Mouse (Mus musculus) spleen, adult 2 months (tissue): ENCODE measurements around the gene Mthfd1. TPM values are rescaled to one million over a fixed set of nuclear protein-coding genes. Genes with fewer than 3 reads are reported as not detected.

ENCODE experiments used
- DNase-seq, 2 experiments: peaks; one replicate each; pipeline versions ENCODE4 v3.0.0 to v3.0.0-alpha.2; 2012 to 2021; ENCODE audit warnings: low spot score in 2 of 2, low read depth in 1 of 2
- H3K27ac ChIP-seq: fragments of 200-500 bp; 2 replicates; pipeline ENCODE4 v1.5.1; 2012; ENCODE audit warnings: low read length, inconsistent platforms; ENCODE audit not compliant: insufficient read depth
- H3K27me3 ChIP-seq: fragments of 200-500 bp; 2 replicates; pipeline ENCODE4 v1.6.1; 2012; ENCODE audit warnings: mild to moderate bottlenecking, moderate library complexity, low read length, inconsistent platforms; ENCODE audit not compliant: control insufficient read depth, insufficient read depth
- H3K36me3 ChIP-seq: fragments of 200-500 bp; 2 replicates; pipeline ENCODE4 v1.6.1; 2012; ENCODE audit warnings: mild to moderate bottlenecking, low read length, inconsistent platforms; ENCODE audit not compliant: control insufficient read depth, insufficient read depth
- H3K4me1 ChIP-seq: fragments of 200-500 bp; 2 replicates; pipeline ENCODE4 v1.6.1; 2011; ENCODE audit warnings: inconsistent platforms; ENCODE audit not compliant: control insufficient read depth, insufficient read depth, insufficient read length
- H3K4me3 ChIP-seq: fragments of 200-500 bp; 2 replicates; pipeline ENCODE4 v1.5.1; 2011; ENCODE audit warnings: mild to moderate bottlenecking, inconsistent platforms; ENCODE audit not compliant: insufficient read depth, insufficient read length; ENCODE audit errors: extremely low read depth
- CTCF ChIP-seq: fragments of 200-500 bp; IDR thresholded peaks from 2 replicates; pipeline ENCODE4 v1.5.1; 2011; ENCODE audit warnings: mild to moderate bottlenecking, inconsistent platforms; ENCODE audit not compliant: insufficient read depth, insufficient read length, insufficient replicate concordance; ENCODE audit errors: extremely low read depth
- POLR2A ChIP-seq: fragments of 200-500 bp; IDR thresholded peaks from 2 replicates; pipeline ENCODE4 v1.6.1; 2011; ENCODE audit warnings: low read depth, low read length, inconsistent platforms
- WGBS: fragments of 180-500 bp; shearing (Covaris S2); methylation state at CpG from one replicate; pipeline ENCODE4 v1.1.7; 2018; 5-methylcytosine and 5-hydroxymethylcytosine counted together
- polyA plus RNA-seq: library from polyadenylated mRNA; depleted of rRNA; stranded (reverse); fragments of >200 nt; gene quantifications from 2 replicates; pipeline ENCODE4 v1.2.3, GENCODE M21; 2012

Mthfd1 gene
- polyA plus RNA-seq, 1 experiment, result 17.3 TPM

- no peak overlapping the region for H3K4me3 ChIP-seq
- TF ChIP-seq CTCF (no peak), POLR2A (no peak)
- no peak overlapping the region for H3K27ac ChIP-seq
- WGBS, result 85% methylated on average over 1 of the region's 1 CpGs
- no peaks in the 10 kb centered on the region for H3K27me3 ChIP-seq
- H3K4me1 ChIP-seq, result no peaks in the 10 kb centered on the region; the same call in 1 of the 2 replicates
- H3K36me3 ChIP-seq, result no peaks in the 10 kb centered on the region
- no peak for DNase-seq
Measured at GRCm38 (mm10) chr12:76253090-76253489, 2.0 kb upstream of the Mthfd1 start.

GRCm38 (mm10) chr12:76253591-76253990 is 1.5 kb upstream of the Mthfd1 start:
- Histone ChIP-seq H3K27ac (no peak overlapping the region), H3K36me3 (no peaks in the 10 kb centered on the region), H3K4me1 (no peaks in the 10 kb centered on the region; the same call in 1 of the 2 replicates), H3K27me3 (no peaks in the 10 kb centered on the region), H3K4me3 (no peak overlapping the region)
- DNase-seq, result no peak
- TF ChIP-seq CTCF, result no peak
- no peak for TF ChIP-seq POLR2A
- 93% methylated on average over 2 of the region's 2 CpGs for WGBS

DNA sequence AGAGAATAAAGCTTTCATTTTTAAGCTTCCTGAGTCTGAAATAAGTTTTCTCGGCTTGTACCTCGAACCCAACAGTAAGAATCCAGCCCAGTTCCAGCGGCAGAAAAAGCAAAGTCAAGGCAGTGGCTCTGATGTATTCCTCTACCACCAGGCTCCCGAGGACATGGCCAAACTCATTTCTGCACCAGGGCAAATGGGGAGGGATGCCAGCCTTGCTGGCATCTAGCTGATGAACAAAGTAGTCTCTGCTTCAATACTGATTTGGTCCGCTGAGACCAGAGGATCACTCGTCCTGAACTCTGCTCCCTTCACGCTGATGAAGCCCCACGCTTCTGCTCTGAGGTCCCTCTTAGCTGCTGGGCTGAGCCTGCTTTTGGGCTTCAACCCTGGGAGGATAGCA is 1.1 kb upstream of the Mthfd1 start:
- Histone ChIP-seq H3K27me3 (no peaks in the 10 kb centered on the region), H3K4me3 (no peak overlapping the region), H3K4me1 (no peaks in the 10 kb centered on the region; the same call in 1 of the 2 replicates), H3K27ac (no peak overlapping the region), H3K36me3 (no peaks in the 10 kb centered on the region)
- WGBS, result 84% methylated on average over 8 of the region's 8 CpGs
- TF ChIP-seq CTCF, result no peak
- no peak for TF ChIP-seq POLR2A
- no peak for DNase-seq

- TF ChIP-seq CTCF (no peak), POLR2A (no peak)
- no peaks in the 10 kb centered on the region for H3K36me3 ChIP-seq
- H3K4me1 ChIP-seq, result no peaks in the 10 kb centered on the region; the same call in 1 of the 2 replicates
- peak overlapping the region; percentile 46 for H3K27ac ChIP-seq
- peak overlapping the region; percentile 78 for H3K4me3 ChIP-seq
- no peak for DNase-seq
- H3K27me3 ChIP-seq, result no peaks in the 10 kb centered on the region
- under 1% methylated on average over 11 of the region's 11 CpGs for WGBS
Measured at GRCm38 (mm10) chr12:76255499-76255875, 389 bp downstream of the Mthfd1 start.

DNA sequence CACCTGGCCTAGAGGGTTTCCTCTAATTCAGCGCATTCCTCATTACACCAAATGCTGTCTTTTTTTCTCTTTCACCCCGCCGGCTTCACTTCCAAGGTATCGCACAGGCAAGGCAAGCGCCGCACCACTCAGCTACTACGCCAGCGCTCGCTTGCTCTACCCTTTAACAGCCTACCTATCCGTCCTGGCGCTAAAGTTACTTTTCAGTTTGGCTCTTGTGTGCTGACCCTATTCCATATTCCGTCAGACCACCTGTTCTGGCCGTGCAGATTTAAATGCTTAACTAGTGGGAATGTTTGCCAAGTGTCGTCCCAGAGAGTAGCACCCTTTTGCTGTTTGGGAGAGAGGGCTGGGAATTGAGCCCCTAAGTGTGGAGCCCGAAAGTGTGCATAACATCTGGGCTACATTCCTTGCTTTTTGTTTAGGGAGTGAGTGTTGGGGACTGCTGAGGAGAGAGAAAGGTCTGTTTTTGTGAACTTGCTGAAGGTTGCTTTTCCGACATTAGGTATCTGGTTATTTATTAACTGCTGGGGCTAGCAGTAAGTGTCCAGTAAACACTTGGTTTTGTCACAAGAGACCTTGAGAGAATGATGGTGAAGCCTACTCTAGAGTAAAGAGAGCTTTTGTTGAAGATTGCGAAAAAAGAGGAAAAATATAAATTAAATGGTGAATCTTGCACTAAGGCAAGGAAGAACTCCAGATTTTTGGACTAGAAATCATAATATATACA is 1.2 kb downstream of the Mthfd1 start:
- DNase-seq, result no peak

DNA sequence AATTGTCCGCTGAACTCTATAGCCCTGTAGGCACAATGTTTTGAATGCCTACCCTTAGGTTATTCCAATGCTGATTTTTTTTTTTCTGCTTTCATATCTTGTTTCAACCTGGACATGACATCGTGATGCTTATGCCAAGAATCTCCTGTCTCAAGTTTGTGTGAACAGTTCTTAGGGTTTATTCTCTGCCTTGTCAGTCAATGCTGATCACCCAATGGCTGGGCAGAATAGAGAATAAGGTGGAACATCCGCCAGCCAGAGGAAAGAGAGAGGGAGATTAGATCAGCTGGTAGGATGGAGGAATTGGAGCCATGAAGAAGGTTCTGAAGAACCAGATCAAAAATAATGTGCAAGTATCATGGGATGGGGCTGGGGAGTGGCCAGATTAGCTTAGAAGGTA is 5.6 kb downstream of the Mthfd1 start:
- TF ChIP-seq POLR2A (no peak), CTCF (no peak)
- H3K4me3 ChIP-seq, result no peak overlapping the region
- H3K36me3 ChIP-seq, result peaks cover 2% of the 10 kb centered on the region; the same call in 1 of the 2 replicates
- no peak for DNase-seq
- 94% methylated on average over 3 of the region's 3 CpGs for WGBS
- H3K27ac ChIP-seq, result no peak overlapping the region
- no peaks in the 10 kb centered on the region for H3K27me3 ChIP-seq
- H3K4me1 ChIP-seq, result peaks cover 3% of the 10 kb centered on the region; the same call in 1 of the 2 replicates

More for the DNA sequence above, 1.2 kb downstream of the Mthfd1 start:
- Histone ChIP-seq H3K4me1 (no peaks in the 10 kb centered on the region; the same call in 1 of the 2 replicates), H3K4me3 (peak overlapping the region; percentile 78; the same call in 1 of the 2 replicates), H3K27ac (no peak overlapping the region), H3K36me3 (no peaks in the 10 kb centered on the region), H3K27me3 (no peaks in the 10 kb centered on the region)
- TF ChIP-seq CTCF, result no peak
- no peak for TF ChIP-seq POLR2A
- 16% methylated on average over 17 of the region's 17 CpGs for WGBS

GRCm38 (mm10) chr12:76261556-76261955 is 6.5 kb downstream of the Mthfd1 start:
- Histone ChIP-seq H3K27ac (no peak overlapping the region), H3K27me3 (no peaks in the 10 kb centered on the region), H3K4me3 (no peak overlapping the region), H3K36me3 (peaks cover 2% of the 10 kb centered on the region; the same call in 1 of the 2 replicates), H3K4me1 (peaks cover 3% of the 10 kb centered on the region; the same call in 1 of the 2 replicates)
- DNase-seq, result no peak
- 93% methylated on average over 4 of the region's 4 CpGs for WGBS
- TF ChIP-seq CTCF (no peak), POLR2A (no peak)
